Mouse (Mus musculus): ENCODE measurements around the gene Pnma1.

DNA sequence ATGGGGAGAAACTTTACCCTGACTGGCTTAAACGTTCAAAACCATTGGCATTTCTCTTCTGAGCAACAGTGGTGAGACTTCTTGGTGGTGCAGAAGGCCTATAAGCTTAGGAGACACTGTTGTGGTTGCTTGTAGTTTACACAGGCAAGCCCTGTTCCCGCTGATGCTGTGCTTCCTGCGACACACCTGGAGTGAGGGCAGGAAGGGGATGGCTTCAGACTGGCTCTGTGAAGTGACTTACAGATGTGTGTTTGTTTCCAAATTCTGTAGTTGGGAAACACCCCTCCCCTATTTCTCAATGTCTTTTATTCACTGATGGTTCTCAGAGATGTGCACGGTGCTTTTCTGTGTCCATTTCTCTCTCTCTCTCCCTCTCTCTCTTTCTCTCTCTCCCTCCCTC lies 8.2 kb downstream of the Pnma1 start:
- TF ChIP-seq CTCF (IDR thresholded peaks at IDR 0.05 in 2 of 3, conservative IDR thresholded peaks at IDR 0.05 in 1 of 3; ENCODE audit: control insufficient read depth in 1 of 3, insufficient read depth in 1 of 3, low read depth in 2 of 3, low read length in 3 of 3, poor library complexity in 1 of 3, severe bottlenecking in 1 of 3) (no peak), POLR2A (IDR thresholded peaks at IDR 0.05; ENCODE audit: control insufficient read depth in 1 of 2, insufficient read depth in 1 of 2, low read depth in 1 of 2, low read length in 2 of 2, poor library complexity in 1 of 2) (no peak), NELFE (IDR thresholded peaks at IDR 0.05; ENCODE audit: low read depth, low read length) (no peak), EP300 (IDR thresholded peaks at IDR 0.05; ENCODE audit: low read depth in 1 of 2, low read length in 2 of 2) (no peak), CHD1 (IDR thresholded peaks at IDR 0.05; ENCODE audit: low read depth, low read length) (no peak), POLR2AphosphoS2 (IDR thresholded peaks at IDR 0.05; ENCODE audit: low read length) (no peak), ELF1 (IDR thresholded peaks at IDR 0.05; ENCODE audit: low read depth, low read length) (no peak), BHLHE40 (IDR thresholded peaks at IDR 0.05; ENCODE audit: borderline replicate concordance, low read depth, low read length) (no peak), TBP (IDR thresholded peaks at IDR 0.05; ENCODE audit: low read depth, low read length) (no peak), USF1 (IDR thresholded peaks at IDR 0.05; ENCODE audit: low read depth, low read length) (no peak), MAX (IDR thresholded peaks at IDR 0.05; ENCODE audit: low read length) (no peak)

Measured in MEL (cell line).